Mouse (Mus musculus) embryo, embryonic 10.5 days (tissue): ENCODE results near the gene Mmp19.

ENCODE experiments used
- DNase-seq: peaks from one replicate; pipeline ENCODE4 v3.0.0-alpha.2; 2015; ENCODE audit warnings: low spot score

The Mmp19 gene

GRCm38 (mm10) chr10:128790398-128791124 is at the start of gene Mmp19:
TSS of gene Mmp19 (plus strand) at chr10:128790910.
- no peak for DNase-seq

GRCm38 (mm10) chr10:128742616-128743015 is 48.1 kb upstream of the Mmp19 start:
- peak; percentile 5 for DNase-seq

- DNase-seq = peak; percentile 29
Measured at GRCm38 (mm10) chr10:128743235-128743634, 47.5 kb upstream of the Mmp19 start.

- peak; percentile 65 for DNase-seq
Measured at GRCm38 (mm10) chr10:128743791-128744191, 46.9 kb upstream of the Mmp19 start.

GRCm38 (mm10) chr10:128744211-128744610 is 46.5 kb upstream of the Mmp19 start:
- DNase-seq = no peak

- peak; percentile 42 for DNase-seq
Measured at GRCm38 (mm10) chr10:128744680-128745601, 45.8 kb upstream of the Mmp19 start, which contains the start of gene Dgka. TSS of gene Dgka (minus strand) at chr10:128744855.

GRCm38 (mm10) chr10:128745946-128746613 is 44.6 kb upstream of the Mmp19 start:
- no peak for DNase-seq

- DNase-seq = no peak
Measured at GRCm38 (mm10) chr10:128746972-128747645, 43.6 kb upstream of the Mmp19 start.

GRCm38 (mm10) chr10:128747646-128748251 is 43.0 kb upstream of the Mmp19 start, which contains the start of gene Pym1:
TSS of gene Pym1 (plus strand) at chr10:128747889.
- peak; percentile 84 for DNase-seq

GRCm38 (mm10) chr10:128748252-128748864 is 42.4 kb upstream of the Mmp19 start:
- peak; percentile 96 for DNase-seq

GRCm38 (mm10) chr10:128772895-128773294 is 17.8 kb upstream of the Mmp19 start:
- peak; percentile 10 for DNase-seq

- DNase-seq = peak; percentile 32
Measured at GRCm38 (mm10) chr10:128773685-128774084, 17.0 kb upstream of the Mmp19 start.

GRCm38 (mm10) chr10:128778441-128778840 is 12.3 kb upstream of the Mmp19 start:
- no peak for DNase-seq

- DNase-seq = peak; percentile 84
Measured at GRCm38 (mm10) chr10:128779011-128779795, 11.5 kb upstream of the Mmp19 start.

- no peak for DNase-seq
Measured at GRCm38 (mm10) chr10:128780200-128780599, 10.5 kb upstream of the Mmp19 start.

GRCm38 (mm10) chr10:128792041-128792440 is 1.3 kb downstream of the Mmp19 start:
- DNase-seq = no peak

GRCm38 (mm10) chr10:128793258-128793657 is 2.5 kb downstream of the Mmp19 start:
- no peak for DNase-seq

- no peak for DNase-seq
Measured at GRCm38 (mm10) chr10:128794391-128794790, 3.7 kb downstream of the Mmp19 start.

GRCm38 (mm10) chr10:128795581-128795980 is 4.9 kb downstream of the Mmp19 start:
- no peak for DNase-seq

GRCm38 (mm10) chr10:128798676-128799075 is 8.0 kb downstream of the Mmp19 start:
- DNase-seq = no peak
